Mouse (Mus musculus) forebrain, embryonic 14.5 days (tissue): ENCODE data around the gene Ryr2. TPM values are rescaled to one million over a fixed set of nuclear protein-coding genes. Genes with fewer than 3 reads are reported as not detected.

ENCODE experiments used
- ATAC-seq: fragments of 200-750 bp; cut with Nextera tagmentation; 2 replicates; pipeline ENCODE4 v1.8.0; 2017; ENCODE audit warnings: mild to moderate bottlenecking, moderate library complexity
- DNase-seq: peaks from one replicate; pipeline ENCODE4 v3.0.0-alpha.2; 2015; ENCODE audit warnings: low spot score
- H3K27ac ChIP-seq: fragments of 300-500 bp; sonication (generic); 2 replicates; pipeline ENCODE4 v1.5.1; 2014; ENCODE audit warnings: low read depth, mild to moderate bottlenecking, control low read depth, low read length, moderate library complexity
- H3K27me3 ChIP-seq: fragments of 300-500 bp; sonication (generic); replicated peaks from 2 replicates; pipeline ENCODE4 v1.6.1; 2014; ENCODE audit warnings: low read length, control low read depth, mixed read lengths; ENCODE audit not compliant: control insufficient read depth, insufficient read depth
- H3K36me3 ChIP-seq: fragments of 300-500 bp; sonication (generic); 2 replicates; pipeline ENCODE4 v1.6.1; 2014; ENCODE audit warnings: low read length, control low read depth; ENCODE audit not compliant: control insufficient read depth, insufficient read depth
- H3K4me1 ChIP-seq: fragments of 300-500 bp; sonication (generic); 2 replicates; pipeline ENCODE4 v1.6.1; 2014; ENCODE audit warnings: antibody characterized with exemption, low read length, control low read depth; ENCODE audit not compliant: control insufficient read depth, insufficient read depth
- H3K4me2 ChIP-seq: fragments of 300-500 bp; sonication (generic); 2 replicates; pipeline ENCODE4 v1.6.1; 2014; ENCODE audit warnings: mild to moderate bottlenecking, control low read depth, low read length
- H3K4me3 ChIP-seq: fragments of 300-500 bp; sonication (generic); 2 replicates; pipeline ENCODE4 v1.5.1; 2014; ENCODE audit warnings: low read depth, low read length, control low read depth
- H3K9ac ChIP-seq: fragments of 300-500 bp; sonication (generic); 2 replicates; pipeline ENCODE4 v1.6.1; 2014; ENCODE audit warnings: mild to moderate bottlenecking, low read length, control low read depth, moderate library complexity
- H3K9me3 ChIP-seq: fragments of 300-500 bp; sonication (generic); replicated peaks from 2 replicates; pipeline ENCODE4 v1.6.1; 2016; ENCODE audit warnings: low read length, control low read depth, mixed read lengths; ENCODE audit not compliant: control insufficient read depth
- WGBS: fragments of 180-500 bp; shearing (Covaris S2); extraction: QIAGEN DNeasy Blood & Tissue Kit; methylation state at CpG from one replicate; pipeline ENCODE4 v1.1.7; 2014; 5-methylcytosine and 5-hydroxymethylcytosine counted together
- polyA plus RNA-seq: library from polyadenylated mRNA; unstranded; fragments of >200 nt; fragmentation: Nextera tagmentation; extraction: Ambion mirVana; gene quantifications from 2 replicates; pipeline ENCODE4 v1.2.1, GENCODE M21; 2014

The Ryr2 gene
- polyA plus RNA-seq, 1 experiment from 2014 or later: 0.76 TPM

- Histone ChIP-seq H3K4me3 (no peak overlapping the region), H3K36me3 (no peaks in the 10 kb centered on the region), H3K4me1 (no peaks in the 10 kb centered on the region), H3K9ac (no peak overlapping the region), H3K9me3 (no peaks in the 10 kb centered on the region), H3K27me3 (peaks cover 1% of the 10 kb centered on the region; the same call in 1 of the 2 replicates), H3K4me2 (no peak overlapping the region), H3K27ac (no peak overlapping the region)
- no peak for ATAC-seq
- WGBS: 85% methylated on average over 3 of the region's 3 CpGs
- DNase-seq: no peak
Measured at GRCm38 (mm10) chr13:12099446-12099845, 7.3 kb downstream of the Ryr2 start.

GRCm38 (mm10) chr13:12098981-12099380, 7.8 kb downstream of the Ryr2 start:
- Histone ChIP-seq H3K4me2 (no peak overlapping the region), H3K9me3 (no peaks in the 10 kb centered on the region), H3K27me3 (no peaks in the 10 kb centered on the region), H3K36me3 (no peaks in the 10 kb centered on the region), H3K4me3 (no peak overlapping the region), H3K4me1 (no peaks in the 10 kb centered on the region), H3K9ac (no peak overlapping the region), H3K27ac (no peak overlapping the region)
- no peak for DNase-seq
- 74% methylated on average over 1 of the region's 1 CpGs for WGBS
- no peak for ATAC-seq

GRCm38 (mm10) chr13:12096382-12096932, 10.3 kb downstream of the Ryr2 start:
- ATAC-seq (no peak), DNase-seq (no peak)
- H3K9ac ChIP-seq: no peak overlapping the region
- H3K4me2 ChIP-seq: no peak overlapping the region
- no peaks in the 10 kb centered on the region for H3K27me3 ChIP-seq
- no peak overlapping the region for H3K27ac ChIP-seq
- 81% methylated on average over 3 of the region's 3 CpGs for WGBS
- no peaks in the 10 kb centered on the region for H3K4me1 ChIP-seq
- H3K9me3 ChIP-seq: no peaks in the 10 kb centered on the region
- H3K36me3 ChIP-seq: no peaks in the 10 kb centered on the region
- no peak overlapping the region for H3K4me3 ChIP-seq

- H3K27me3 ChIP-seq: no peaks in the 10 kb centered on the region
- no peak overlapping the region for H3K4me3 ChIP-seq
- no peaks in the 10 kb centered on the region for H3K4me1 ChIP-seq
- WGBS: 84% methylated on average over 7 of the region's 7 CpGs
- no peak for DNase-seq
- H3K9ac ChIP-seq: no peak overlapping the region
- no peak overlapping the region for H3K27ac ChIP-seq
- no peak overlapping the region for H3K4me2 ChIP-seq
- no peaks in the 10 kb centered on the region for H3K9me3 ChIP-seq
- no peak for ATAC-seq
- H3K36me3 ChIP-seq: no peaks in the 10 kb centered on the region
Measured at GRCm38 (mm10) chr13:12094569-12094968, 12.2 kb downstream of the Ryr2 start.

- H3K36me3 ChIP-seq: no peaks in the 10 kb centered on the region
- H3K4me3 ChIP-seq: no peak overlapping the region
- WGBS: 90% methylated on average over 5 of the region's 5 CpGs
- no peak overlapping the region for H3K27ac ChIP-seq
- ATAC-seq: no peak
- H3K27me3 ChIP-seq: no peaks in the 10 kb centered on the region
- H3K9ac ChIP-seq: no peak overlapping the region
- no peaks in the 10 kb centered on the region for H3K9me3 ChIP-seq
- no peak for DNase-seq
- H3K4me1 ChIP-seq: no peaks in the 10 kb centered on the region
- H3K4me2 ChIP-seq: no peak overlapping the region
Measured at GRCm38 (mm10) chr13:12093146-12093545, 13.6 kb downstream of the Ryr2 start.

- Histone ChIP-seq H3K4me3 (no peak overlapping the region), H3K9ac (no peak overlapping the region), H3K27ac (no peak overlapping the region), H3K9me3 (no peaks in the 10 kb centered on the region), H3K4me1 (no peaks in the 10 kb centered on the region), H3K4me2 (no peak overlapping the region), H3K27me3 (no peaks in the 10 kb centered on the region), H3K36me3 (no peaks in the 10 kb centered on the region)
- 87% methylated on average over 11 of the region's 11 CpGs for WGBS
- DNase-seq (no peak), ATAC-seq (no peak)
Measured at GRCm38 (mm10) chr13:12092379-12093107, 14.2 kb downstream of the Ryr2 start.

GRCm38 (mm10) chr13:12084112-12084475, 22.7 kb downstream of the Ryr2 start:
- no peaks in the 10 kb centered on the region for H3K9me3 ChIP-seq
- 83% methylated on average over 2 of the region's 2 CpGs for WGBS
- H3K9ac ChIP-seq: no peak overlapping the region
- H3K4me3 ChIP-seq: no peak overlapping the region
- H3K36me3 ChIP-seq: no peaks in the 10 kb centered on the region
- ATAC-seq (no peak), DNase-seq (no peak)
- H3K4me2 ChIP-seq: no peak overlapping the region
- no peaks in the 10 kb centered on the region for H3K4me1 ChIP-seq
- H3K27me3 ChIP-seq: no peaks in the 10 kb centered on the region
- no peak overlapping the region for H3K27ac ChIP-seq

GRCm38 (mm10) chr13:12083443-12084111, 23.2 kb downstream of the Ryr2 start:
- H3K27me3 ChIP-seq: no peaks in the 10 kb centered on the region
- H3K9me3 ChIP-seq: no peaks in the 10 kb centered on the region
- H3K9ac ChIP-seq: no peak overlapping the region
- WGBS: 23% methylated on average over 10 of the region's 10 CpGs
- no peak overlapping the region for H3K4me3 ChIP-seq
- DNase-seq (no peak), ATAC-seq (no peak)
- no peak overlapping the region for H3K27ac ChIP-seq
- no peaks in the 10 kb centered on the region for H3K36me3 ChIP-seq
- H3K4me1 ChIP-seq: no peaks in the 10 kb centered on the region
- H3K4me2 ChIP-seq: no peak overlapping the region

- Histone ChIP-seq H3K9ac (no peak overlapping the region), H3K27ac (no peak overlapping the region), H3K4me3 (no peak overlapping the region), H3K36me3 (no peaks in the 10 kb centered on the region), H3K4me1 (no peaks in the 10 kb centered on the region), H3K9me3 (no peaks in the 10 kb centered on the region), H3K27me3 (no peaks in the 10 kb centered on the region), H3K4me2 (no peak overlapping the region)
- DNase-seq (no peak), ATAC-seq (no peak)
- 88% methylated on average over 4 of the region's 4 CpGs for WGBS
Measured at GRCm38 (mm10) chr13:12080590-12080989, 26.2 kb downstream of the Ryr2 start.
